Mouse (Mus musculus): ENCODE data around the gene Alkbh7.
A peak's percentile ranks its signal among the peaks of the same experiment; 100 is the strongest.

Alkbh7 gene

GRCm38 (mm10) chr17:56988441-56988840 lies 8.7 kb upstream of the Alkbh7 start:
- no peak for DNase-seq

DNA sequence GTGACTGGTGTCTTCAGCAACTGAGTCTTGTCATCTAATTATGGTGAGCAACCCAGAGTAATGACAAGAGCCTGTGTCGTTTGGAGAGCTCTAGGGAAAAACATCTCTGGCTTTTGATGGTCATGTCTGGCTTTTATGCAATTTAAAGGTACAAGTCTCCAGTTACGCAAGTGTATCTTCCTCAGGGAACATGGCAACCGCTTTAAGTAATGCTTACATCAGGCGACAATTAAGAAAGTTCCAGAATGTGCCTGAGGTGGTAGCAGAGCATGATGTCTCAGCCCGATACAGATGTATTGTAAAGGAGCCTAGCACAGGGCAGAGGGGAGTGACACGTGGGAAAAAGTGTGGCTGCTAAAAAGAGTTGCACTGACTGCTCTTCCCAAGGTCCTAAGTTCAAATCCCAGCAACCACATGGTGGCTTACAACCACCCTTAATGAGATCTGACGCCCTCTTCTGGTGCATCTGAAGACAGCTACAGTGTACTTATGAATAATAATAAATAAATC lies 8.2 kb upstream of the Alkbh7 start:
- DNase-seq, result no peak

GRCm38 (mm10) chr17:56989467-56990114 lies 7.5 kb upstream of the Alkbh7 start:
- no peak for DNase-seq

DNA sequence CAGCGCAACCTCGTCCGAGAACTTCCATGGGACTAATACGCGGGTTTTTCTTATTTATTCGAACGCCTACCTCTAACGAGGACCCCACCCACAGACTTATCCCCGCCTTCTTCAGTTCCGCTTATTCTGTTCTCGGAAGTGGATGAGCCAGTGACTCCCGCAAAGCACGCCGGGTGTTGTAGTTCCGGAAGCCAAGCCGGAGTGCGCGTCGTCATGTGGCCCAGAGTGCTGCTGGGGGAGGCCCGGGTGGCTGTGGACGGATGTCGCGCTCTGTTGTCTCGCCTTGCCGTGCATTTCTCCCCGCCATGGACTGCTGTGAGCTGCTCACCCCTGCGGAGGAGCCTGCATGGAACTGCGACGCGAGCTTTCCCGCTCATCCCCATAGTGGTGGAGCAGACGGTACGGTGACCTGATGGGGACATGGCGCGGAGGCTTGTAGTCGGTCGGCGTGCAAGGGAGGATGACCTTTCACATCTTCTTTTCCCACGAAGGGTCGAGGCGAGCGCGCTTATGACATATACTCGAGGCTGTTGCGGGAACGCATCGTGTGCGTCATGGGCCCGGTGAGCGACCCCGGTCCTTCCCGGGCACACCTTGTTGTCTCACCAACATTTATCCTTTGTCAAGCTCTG lies 6.9 kb upstream of the Alkbh7 start, which contains the start of gene Clpp:
Clpp (plus strand) TSS at position 191 of the 632 bp plus-strand sequence.
- DNase-seq, result peak; percentile 96

- DNase-seq, result no peak
These were observed 6.2 kb upstream of the Alkbh7 start for GRCm38 (mm10) chr17:56990966-56991365.

DNA sequence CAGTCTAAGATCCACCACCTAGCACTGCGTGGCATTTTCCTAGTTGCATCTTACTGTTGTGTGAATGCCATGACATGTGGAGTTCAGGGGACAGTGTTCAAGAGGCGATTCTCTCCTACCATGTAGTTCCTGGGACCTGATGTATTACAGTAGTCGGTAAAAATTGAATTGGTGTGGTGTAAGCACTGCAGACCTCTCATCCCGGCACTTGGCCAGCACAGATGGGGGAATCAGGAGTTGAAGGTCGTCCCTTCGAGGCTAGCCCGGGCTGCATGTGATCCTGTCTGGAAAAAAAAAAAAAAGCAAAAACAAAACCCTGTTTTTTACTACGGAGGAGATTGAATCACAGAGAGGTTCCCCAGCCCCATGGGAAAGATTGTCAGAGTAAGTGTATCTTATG lies 2.1 kb upstream of the Alkbh7 start:
- no peak for DNase-seq

DNA sequence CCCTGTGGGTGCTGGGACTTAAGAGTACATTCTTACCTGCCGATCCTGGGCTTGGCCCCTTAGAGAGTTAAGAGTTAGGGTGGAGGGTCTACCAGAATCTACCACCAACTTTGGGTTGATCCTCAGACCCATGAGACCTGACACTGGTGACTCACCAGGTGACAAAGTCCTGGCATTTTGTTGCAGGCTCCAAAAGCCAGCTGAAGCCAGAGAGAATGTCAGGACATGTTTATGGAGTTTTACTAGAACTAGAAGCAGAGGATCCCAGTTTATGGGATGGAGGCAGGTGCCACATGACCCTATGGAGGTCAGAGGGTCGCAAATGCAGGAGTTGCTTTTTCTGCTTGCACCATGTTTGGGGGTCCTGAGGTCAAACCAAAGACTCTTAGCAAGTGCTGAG lies 633 bp upstream of the Alkbh7 start:
- DNase-seq, result peak in 1 of 2 experiments; percentile 11

- no peak for DNase-seq
These were observed 2.3 kb downstream of the Alkbh7 start for GRCm38 (mm10) chr17:56999414-56999813.

- DNase-seq, result no peak
These were observed 3.0 kb downstream of the Alkbh7 start, which contains the start of gene Pspn for GRCm38 (mm10) chr17:56999968-57000609. Gene Pspn, minus strand, starts transcription at chr17:57000018.

GRCm38 (mm10) chr17:57001228-57001627 lies 4.1 kb downstream of the Alkbh7 start:
- no peak for DNase-seq

DNA sequence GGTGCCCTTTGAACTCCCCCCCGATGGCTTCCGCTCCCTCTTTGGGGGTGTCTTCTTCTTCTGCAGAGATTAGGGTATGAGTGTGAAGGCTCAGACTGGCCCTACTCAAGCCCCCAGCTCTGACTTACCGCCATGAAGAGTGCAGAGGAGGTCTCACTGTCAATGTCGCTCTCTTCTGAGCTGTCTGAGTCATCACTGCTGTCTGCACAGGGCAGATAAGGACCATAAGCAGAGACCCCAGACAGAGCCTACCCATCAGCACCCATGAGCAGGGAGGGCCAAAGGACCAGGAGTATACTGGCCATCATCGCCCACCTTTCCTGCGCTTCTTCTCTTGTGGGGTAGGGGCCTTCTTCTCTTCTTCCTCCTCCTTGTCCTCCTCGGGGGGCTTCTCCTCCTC lies 6.9 kb downstream of the Alkbh7 start:
- DNase-seq, result no peak

- no peak for DNase-seq
These were observed 10.2 kb downstream of the Alkbh7 start for GRCm38 (mm10) chr17:57007137-57007905.

DNA sequence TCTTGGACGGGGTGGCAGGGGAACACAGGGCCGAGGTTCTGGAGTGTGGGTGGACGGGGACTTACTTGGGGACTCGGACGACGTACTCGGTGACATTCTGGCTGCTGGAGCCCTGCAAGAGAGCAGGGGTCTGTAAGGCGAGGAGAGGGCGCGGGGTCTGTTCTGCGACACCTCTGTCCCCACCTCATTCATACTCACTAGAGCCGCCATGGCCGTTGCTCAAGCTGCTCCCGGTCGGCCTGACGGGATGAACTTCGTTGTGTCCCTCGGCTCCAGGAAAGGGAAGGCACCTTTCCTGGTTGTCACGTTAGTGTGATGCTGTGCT lies 13.7 kb downstream of the Alkbh7 start:
- no peak for DNase-seq

GRCm38 (mm10) chr17:57011236-57012141 lies 14.3 kb downstream of the Alkbh7 start, which contains the start of the genes Gtf2f1 and Gm17949:
Gene Gtf2f1, minus strand, starts transcription at chr17:57011288.
Gene Gm17949, plus strand, starts transcription at chr17:57011469.
- peak; percentile 93 to 94 for DNase-seq

DNA sequence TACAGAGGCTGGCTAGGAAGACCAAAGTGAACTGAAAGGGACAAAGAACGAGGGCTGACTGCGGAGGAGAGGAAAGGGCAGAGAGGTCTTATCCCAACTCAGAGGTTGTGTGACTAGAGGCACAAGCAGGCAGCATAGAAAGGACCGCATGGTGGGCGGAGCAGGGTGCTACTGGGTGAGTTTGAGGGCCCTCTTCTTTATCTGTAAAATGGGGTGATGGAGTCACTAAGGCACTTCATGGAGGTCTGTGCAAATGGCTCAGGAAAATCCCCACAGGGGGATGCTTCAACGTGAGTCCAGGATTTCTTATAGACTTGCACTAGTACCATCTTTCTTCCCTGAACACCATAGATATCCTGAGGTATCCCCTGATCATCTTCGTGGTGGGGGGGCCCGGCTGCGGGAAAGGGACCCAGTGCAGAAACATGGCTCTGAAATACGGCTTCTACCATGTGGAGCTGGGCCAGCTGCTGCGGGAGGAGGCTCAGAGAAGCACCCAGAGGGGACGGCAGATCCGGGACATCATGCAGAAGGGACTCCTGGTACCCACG lies 15.2 kb downstream of the Alkbh7 start:
- DNase-seq, result no peak

DNA sequence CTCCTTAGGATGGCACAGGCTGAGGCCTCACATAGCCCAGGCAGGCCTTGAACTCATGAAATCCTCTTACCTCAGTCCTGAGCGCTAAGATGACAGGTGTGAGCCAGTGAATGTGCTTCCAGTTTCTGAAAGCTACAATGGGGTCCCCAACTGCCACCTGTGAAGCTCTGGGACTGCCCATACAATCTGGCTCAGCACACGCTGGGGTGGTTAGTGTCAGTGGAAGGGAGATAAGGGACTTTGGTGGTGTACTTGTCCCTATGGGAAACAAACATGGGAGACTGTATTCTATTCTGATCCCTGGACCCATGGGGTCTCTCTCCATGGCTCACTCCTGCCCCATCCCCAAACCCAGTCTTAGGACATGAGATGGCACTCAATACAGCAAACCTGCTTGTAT lies 22.6 kb downstream of the Alkbh7 start:
- no peak for DNase-seq

GRCm38 (mm10) chr17:57020960-57021359 lies 23.8 kb downstream of the Alkbh7 start:
- DNase-seq, result no peak

GRCm38 (mm10) chr17:57027471-57027870 lies 30.3 kb downstream of the Alkbh7 start:
- no peak for DNase-seq

DNA sequence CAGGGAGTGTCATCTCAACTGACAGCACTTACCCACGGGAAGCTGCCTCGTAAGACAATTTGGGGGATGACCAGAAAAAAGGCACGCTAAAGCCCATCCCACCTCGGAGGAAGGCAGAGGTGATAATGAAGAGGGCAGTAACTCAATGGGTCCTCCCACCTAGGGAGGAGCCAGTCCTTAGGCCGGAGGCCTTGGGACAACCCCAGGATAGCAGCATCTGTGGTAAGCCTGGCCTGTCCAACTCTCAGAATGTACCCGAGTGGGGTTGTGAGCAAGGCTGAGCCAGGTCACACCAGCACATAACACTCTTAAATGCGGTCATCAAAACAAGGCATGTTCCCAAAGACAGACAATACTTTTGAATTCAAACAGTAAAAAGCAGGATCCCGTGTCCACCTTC lies 32.6 kb downstream of the Alkbh7 start:
- DNase-seq, result peak in 1 of 2 experiments; percentile 26

- DNase-seq, result peak in 1 of 2 experiments; percentile 23
These were observed 34.0 kb downstream of the Alkbh7 start, which contains the start of gene Khsrp for GRCm38 (mm10) chr17:57030931-57031660. Gene Khsrp, minus strand, starts transcription at chr17:57031522.
